Mouse (Mus musculus) kidney, embryonic 15.5 days (tissue): Measurements from ENCODE around the gene Chrm3. TPM values are rescaled to one million over a fixed set of nuclear protein-coding genes. Genes with fewer than 3 reads are reported as not detected.

Experiments
- ATAC-seq: fragments of 200-750 bp; cut with Nextera tagmentation; replicated peaks from 2 replicates; pipeline ENCODE4 v1.8.0; 2017; ENCODE audit warnings: moderate TSS enrichment; ENCODE audit not compliant: low FRiP score
- H3K27ac ChIP-seq: fragments of 300-500 bp; sonication (generic); 2 replicates; pipeline ENCODE4 v1.5.1; 2015; ENCODE audit warnings: mild to moderate bottlenecking, inconsistent platforms
- H3K27me3 ChIP-seq: fragments of 300-500 bp; sonication (generic); 2 replicates; pipeline ENCODE4 v1.6.1; 2015; ENCODE audit warnings: inconsistent platforms
- H3K36me3 ChIP-seq: fragments of 300-500 bp; sonication (generic); 2 replicates; pipeline ENCODE4 v1.6.1; 2015; ENCODE audit warnings: inconsistent platforms
- H3K4me1 ChIP-seq: fragments of 300-500 bp; sonication (generic); 2 replicates; pipeline ENCODE4 v1.6.1; 2015; ENCODE audit warnings: inconsistent platforms
- H3K4me2 ChIP-seq: fragments of 300-500 bp; sonication (generic); 2 replicates; pipeline ENCODE4 v1.6.1; 2015; ENCODE audit warnings: moderate library complexity, mild to moderate bottlenecking, inconsistent platforms
- H3K4me3 ChIP-seq: fragments of 300-500 bp; sonication (generic); replicated peaks from 2 replicates; pipeline ENCODE4 v1.5.1; 2015; ENCODE audit warnings: mild to moderate bottlenecking, inconsistent platforms
- H3K9ac ChIP-seq: fragments of 300-500 bp; sonication (generic); 2 replicates; pipeline ENCODE4 v1.6.1; 2015; ENCODE audit warnings: mild to moderate bottlenecking, inconsistent platforms
- H3K9me3 ChIP-seq: fragments of 300-500 bp; sonication (generic); replicated peaks from 2 replicates; pipeline ENCODE4 v1.6.1; 2016; ENCODE audit warnings: inconsistent platforms
- WGBS: fragments of 180-500 bp; shearing (Covaris S2); methylation state at CpG from one replicate; pipeline ENCODE4 v1.1.7; 2015; ENCODE audit warnings: mixed read lengths; 5-methylcytosine and 5-hydroxymethylcytosine counted together
- polyA plus RNA-seq: library from polyadenylated mRNA; unstranded; fragments of >200 nt; fragmentation: Nextera tagmentation; extraction: Ambion mirVana; gene quantifications from 2 replicates; pipeline ENCODE4 v1.2.1, GENCODE M21; 2015

Chrm3 gene
- polyA plus RNA-seq, 1 experiment from 2014 or later: 1.6 TPM

GRCm38 (mm10) chr13:10295160-10295559 lies 65.5 kb downstream of the Chrm3 start:
- Histone ChIP-seq H3K27me3 (no peaks in the 10 kb centered on the region), H3K36me3 (no peaks in the 10 kb centered on the region), H3K27ac (no peak overlapping the region), H3K9me3 (no peaks in the 10 kb centered on the region), H3K4me1 (no peaks in the 10 kb centered on the region), H3K4me2 (no peak overlapping the region), H3K9ac (no peak overlapping the region), H3K4me3 (no peak overlapping the region)
- WGBS: 67% methylated on average over 2 of the region's 2 CpGs
- ATAC-seq: no peak

- Histone ChIP-seq H3K4me1 (no peaks in the 10 kb centered on the region), H3K4me3 (no peak overlapping the region), H3K9ac (no peak overlapping the region), H3K36me3 (no peaks in the 10 kb centered on the region), H3K9me3 (no peaks in the 10 kb centered on the region), H3K27ac (no peak overlapping the region), H3K27me3 (no peaks in the 10 kb centered on the region), H3K4me2 (no peak overlapping the region)
- 82% methylated on average over 4 of the region's 4 CpGs for WGBS
- no peak for ATAC-seq
Measured at GRCm38 (mm10) chr13:10284331-10284730, 76.3 kb downstream of the Chrm3 start.

GRCm38 (mm10) chr13:10274907-10275306 lies 85.7 kb downstream of the Chrm3 start:
- 64% methylated on average over 1 of the region's 1 CpGs for WGBS
- H3K27me3 ChIP-seq: no peaks in the 10 kb centered on the region
- H3K27ac ChIP-seq: no peak overlapping the region
- no peak for ATAC-seq
- no peak overlapping the region for H3K4me3 ChIP-seq
- H3K9me3 ChIP-seq: no peaks in the 10 kb centered on the region
- H3K9ac ChIP-seq: no peak overlapping the region
- H3K4me2 ChIP-seq: no peak overlapping the region
- no peaks in the 10 kb centered on the region for H3K36me3 ChIP-seq
- H3K4me1 ChIP-seq: no peaks in the 10 kb centered on the region

GRCm38 (mm10) chr13:10263784-10264183 lies 96.9 kb downstream of the Chrm3 start:
- Histone ChIP-seq H3K9me3 (no peaks in the 10 kb centered on the region), H3K4me1 (no peaks in the 10 kb centered on the region), H3K4me3 (no peak overlapping the region), H3K27ac (no peak overlapping the region), H3K27me3 (no peaks in the 10 kb centered on the region), H3K4me2 (no peak overlapping the region), H3K36me3 (no peaks in the 10 kb centered on the region), H3K9ac (no peak overlapping the region)
- ATAC-seq: no peak
- WGBS: 82% methylated on average over 3 of the region's 3 CpGs

GRCm38 (mm10) chr13:10253049-10253448 lies 107.6 kb downstream of the Chrm3 start:
- Histone ChIP-seq H3K36me3 (no peaks in the 10 kb centered on the region), H3K9ac (no peak overlapping the region), H3K27me3 (no peaks in the 10 kb centered on the region), H3K4me2 (no peak overlapping the region), H3K4me1 (no peaks in the 10 kb centered on the region), H3K9me3 (no peaks in the 10 kb centered on the region), H3K4me3 (no peak overlapping the region), H3K27ac (no peak overlapping the region)
- ATAC-seq: no peak

- ATAC-seq: no peak
Measured at GRCm38 (mm10) chr13:10251499-10252179, 109.0 kb downstream of the Chrm3 start.

GRCm38 (mm10) chr13:10244243-10244998 lies 116.2 kb downstream of the Chrm3 start:
- H3K27ac ChIP-seq: no peak overlapping the region
- H3K4me3 ChIP-seq: no peak overlapping the region
- H3K9ac ChIP-seq: no peak overlapping the region
- H3K9me3 ChIP-seq: no peaks in the 10 kb centered on the region
- H3K27me3 ChIP-seq: no peaks in the 10 kb centered on the region
- no peak overlapping the region for H3K4me2 ChIP-seq
- ATAC-seq: no peak
- H3K36me3 ChIP-seq: no peaks in the 10 kb centered on the region
- no peaks in the 10 kb centered on the region for H3K4me1 ChIP-seq
- WGBS: 30% methylated on average over 1 of the region's 1 CpGs

More at GRCm38 (mm10) chr13:10251499-10252179, 109.0 kb downstream of the Chrm3 start:
- Histone ChIP-seq H3K36me3 (no peaks in the 10 kb centered on the region), H3K9ac (no peak overlapping the region), H3K27me3 (no peaks in the 10 kb centered on the region), H3K27ac (no peak overlapping the region), H3K4me2 (no peak overlapping the region), H3K4me1 (no peaks in the 10 kb centered on the region), H3K4me3 (no peak overlapping the region), H3K9me3 (no peaks in the 10 kb centered on the region)
- WGBS: 78% methylated on average over 5 of the region's 5 CpGs

GRCm38 (mm10) chr13:10240238-10240637 lies 120.4 kb downstream of the Chrm3 start:
- no peak for ATAC-seq

GRCm38 (mm10) chr13:10239825-10240224 lies 120.8 kb downstream of the Chrm3 start:
- WGBS: 76% methylated on average over 4 of the region's 4 CpGs
- no peaks in the 10 kb centered on the region for H3K9me3 ChIP-seq
- no peaks in the 10 kb centered on the region for H3K36me3 ChIP-seq
- H3K9ac ChIP-seq: no peak overlapping the region
- H3K27ac ChIP-seq: no peak overlapping the region
- H3K27me3 ChIP-seq: no peaks in the 10 kb centered on the region
- ATAC-seq: no peak
- no peak overlapping the region for H3K4me3 ChIP-seq
- H3K4me2 ChIP-seq: no peak overlapping the region
- no peaks in the 10 kb centered on the region for H3K4me1 ChIP-seq

More at GRCm38 (mm10) chr13:10240238-10240637, 120.4 kb downstream of the Chrm3 start:
- Histone ChIP-seq H3K9ac (no peak overlapping the region), H3K27me3 (no peaks in the 10 kb centered on the region), H3K4me3 (no peak overlapping the region), H3K27ac (no peak overlapping the region), H3K36me3 (no peaks in the 10 kb centered on the region), H3K4me1 (no peaks in the 10 kb centered on the region), H3K9me3 (no peaks in the 10 kb centered on the region), H3K4me2 (no peak overlapping the region)
- WGBS: 89% methylated on average over 3 of the region's 3 CpGs

- Histone ChIP-seq H3K4me3 (no peak overlapping the region), H3K4me2 (no peak overlapping the region), H3K4me1 (no peaks in the 10 kb centered on the region), H3K36me3 (no peaks in the 10 kb centered on the region), H3K9ac (no peak overlapping the region), H3K27me3 (no peaks in the 10 kb centered on the region), H3K9me3 (no peaks in the 10 kb centered on the region), H3K27ac (no peak overlapping the region)
- WGBS: 65% methylated on average over 2 of the region's 2 CpGs
- no peak for ATAC-seq
Measured at GRCm38 (mm10) chr13:10237616-10238015, 123.0 kb downstream of the Chrm3 start.

- no peak overlapping the region for H3K4me3 ChIP-seq
- no peaks in the 10 kb centered on the region for H3K36me3 ChIP-seq
- H3K4me1 ChIP-seq: no peaks in the 10 kb centered on the region
- no peak overlapping the region for H3K27ac ChIP-seq
- no peak overlapping the region for H3K4me2 ChIP-seq
- no peaks in the 10 kb centered on the region for H3K27me3 ChIP-seq
- no peaks in the 10 kb centered on the region for H3K9me3 ChIP-seq
- 88% methylated on average over 4 of the region's 4 CpGs for WGBS
- no peak overlapping the region for H3K9ac ChIP-seq
- no peak for ATAC-seq
Measured at GRCm38 (mm10) chr13:10236279-10236678, 124.4 kb downstream of the Chrm3 start.

- Histone ChIP-seq H3K9me3 (no peaks in the 10 kb centered on the region), H3K4me1 (no peaks in the 10 kb centered on the region), H3K4me2 (no peak overlapping the region), H3K4me3 (no peak overlapping the region), H3K36me3 (no peaks in the 10 kb centered on the region), H3K27me3 (no peaks in the 10 kb centered on the region), H3K27ac (no peak overlapping the region), H3K9ac (no peak overlapping the region)
- ATAC-seq: no peak
- WGBS: 85% methylated on average over 5 of the region's 5 CpGs
Measured at GRCm38 (mm10) chr13:10235391-10236169, 125.1 kb downstream of the Chrm3 start.
